Mouse (Mus musculus) lung, postnatal 0 days (tissue): ENCODE results near the gene Qk.
A peak's percentile ranks its signal among the peaks of the same experiment; 100 is the strongest.

Experiments
- CTCF ChIP-seq: IDR thresholded peaks from 2 replicates; pipeline ENCODE4 v1.5.1; 2016; ENCODE audit warnings: antibody characterized with exemption, mild to moderate bottlenecking
- EP300 ChIP-seq: IDR thresholded peaks from 2 replicates; pipeline ENCODE4 v1.6.1; 2016; ENCODE audit warnings: antibody characterized with exemption, mild to moderate bottlenecking, control low read depth

DNA sequence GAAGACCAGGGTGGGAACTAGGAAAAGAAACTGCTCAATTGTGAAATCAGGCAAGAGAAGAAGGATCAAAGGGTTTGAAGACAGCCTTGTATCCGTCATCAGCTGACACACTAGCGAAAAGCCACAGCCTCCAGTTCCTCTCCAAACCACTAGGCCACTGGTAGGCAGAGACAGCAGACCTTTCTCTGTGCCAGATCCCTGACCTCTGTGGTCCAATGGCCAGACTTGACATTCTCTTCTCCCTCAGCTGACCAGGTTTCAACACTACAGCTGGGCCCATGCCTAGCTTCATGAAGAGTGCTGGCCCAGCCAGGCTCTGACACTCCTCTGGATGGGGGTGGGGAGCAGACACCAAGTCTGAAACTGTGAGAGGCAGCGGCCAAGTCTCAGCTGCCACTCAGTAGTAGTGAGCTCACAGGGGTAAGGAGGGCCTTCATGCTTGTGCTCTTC is 7.0 kb upstream of the Qk start:
- TF ChIP-seq CTCF (peak; percentile 60), EP300 (peak; percentile 46)
